Mouse (Mus musculus): ENCODE measurements around the gene Rnft2.
A peak's percentile ranks its signal among the peaks of the same experiment; 100 is the strongest.

The Rnft2 gene

GRCm38 (mm10) chr5:118175137-118175536 lies 69.8 kb downstream of the Rnft2 start:
- no peak for DNase-seq (ENCODE audit: inconsistent age in 2 of 2, low spot score in 1 of 2)

GRCm38 (mm10) chr5:118174310-118175009 lies 70.5 kb downstream of the Rnft2 start:
- DNase-seq (ENCODE audit: inconsistent age in 2 of 2, low spot score in 1 of 2): no peak

GRCm38 (mm10) chr5:118172078-118172723 lies 72.7 kb downstream of the Rnft2 start:
- peak in 1 of 2 experiments; percentile 35 for DNase-seq (ENCODE audit: inconsistent age in 2 of 2, low spot score in 1 of 2)

GRCm38 (mm10) chr5:118171665-118172064 lies 73.3 kb downstream of the Rnft2 start:
- DNase-seq (ENCODE audit: inconsistent age in 2 of 2, low spot score in 1 of 2): no peak

GRCm38 (mm10) chr5:118170888-118171529 lies 73.9 kb downstream of the Rnft2 start:
- no peak for DNase-seq (ENCODE audit: inconsistent age in 2 of 2, low spot score in 1 of 2)

GRCm38 (mm10) chr5:118169222-118170221 lies 75.4 kb downstream of the Rnft2 start:
- DNase-seq (ENCODE audit: inconsistent age in 2 of 2, low spot score in 1 of 2): peak in 1 of 2 experiments; percentile 53

GRCm38 (mm10) chr5:118167561-118167995 lies 77.3 kb downstream of the Rnft2 start:
- no peak for DNase-seq (ENCODE audit: inconsistent age in 2 of 2, low spot score in 1 of 2)

GRCm38 (mm10) chr5:118165462-118165861 lies 79.5 kb downstream of the Rnft2 start:
- DNase-seq (ENCODE audit: inconsistent age in 2 of 2, low spot score in 1 of 2): no peak

- no peak for DNase-seq (ENCODE audit: inconsistent age in 2 of 2, low spot score in 1 of 2)
Observed at GRCm38 (mm10) chr5:118164581-118164980, 80.3 kb downstream of the Rnft2 start, which contains the start of gene Hrk. Hrk (plus strand) TSS chr5:118164648.

GRCm38 (mm10) chr5:118160691-118161090 lies 84.2 kb downstream of the Rnft2 start:
- no peak for DNase-seq (ENCODE audit: inconsistent age in 2 of 2, low spot score in 1 of 2)

GRCm38 (mm10) chr5:118156976-118157375 lies 87.9 kb downstream of the Rnft2 start:
- DNase-seq (ENCODE audit: inconsistent age in 2 of 2, low spot score in 1 of 2): no peak

- DNase-seq (ENCODE audit: inconsistent age in 2 of 2, low spot score in 1 of 2): no peak
Observed at GRCm38 (mm10) chr5:118155565-118155947, 89.4 kb downstream of the Rnft2 start.

- DNase-seq (ENCODE audit: inconsistent age in 2 of 2, low spot score in 1 of 2): peak; percentile 85 to 95
Observed at GRCm38 (mm10) chr5:118154839-118155564, 89.9 kb downstream of the Rnft2 start, which contains the start of gene Fbxw8. Fbxw8 (minus strand) TSS chr5:118155464.

- no peak for DNase-seq (ENCODE audit: inconsistent age in 2 of 2, low spot score in 1 of 2)
Observed at GRCm38 (mm10) chr5:118149711-118150110, 95.2 kb downstream of the Rnft2 start.

- DNase-seq (ENCODE audit: inconsistent age in 2 of 2, low spot score in 1 of 2): no peak
Observed at GRCm38 (mm10) chr5:118147264-118147663, 97.7 kb downstream of the Rnft2 start.

- peak in 1 of 2 experiments; percentile 37 for DNase-seq (ENCODE audit: inconsistent age in 2 of 2, low spot score in 1 of 2)
Observed at GRCm38 (mm10) chr5:118145999-118146679, 98.8 kb downstream of the Rnft2 start.

- DNase-seq (ENCODE audit: inconsistent age in 2 of 2, low spot score in 1 of 2): no peak
Observed at GRCm38 (mm10) chr5:118145458-118145857, 99.5 kb downstream of the Rnft2 start.

GRCm38 (mm10) chr5:118144770-118145169 lies 100.1 kb downstream of the Rnft2 start:
- no peak for DNase-seq (ENCODE audit: inconsistent age in 2 of 2, low spot score in 1 of 2)

- no peak for DNase-seq (ENCODE audit: inconsistent age in 2 of 2, low spot score in 1 of 2)
Observed at GRCm38 (mm10) chr5:118144327-118144726, 100.6 kb downstream of the Rnft2 start.

Data from adrenal gland, adult (tissue).